Mouse (Mus musculus): ENCODE data around the gene Tmem184b. TPM values are rescaled to one million over a fixed set of nuclear protein-coding genes. Genes with fewer than 3 reads are reported as not detected.

Tmem184b gene
- total RNA-seq (2021): 10 to 100 TPM; 46.6 to 75.2 TPM
- long read RNA-seq, experiment 1, transcript Tmem184b-201 (9 exons, 3,627 nt): major isoform, 5 of 28 reads
- long read RNA-seq, experiment 1, partial matches to known transcripts: 8 of 28 reads
- long read RNA-seq, experiment 1, other reads (novel, unspliced or antisense): 15 of 28 reads
- long read RNA-seq, experiment 2, transcript Tmem184b-201 (9 exons, 3,627 nt): major isoform, 20 of 32 reads
- long read RNA-seq, experiment 2, partial matches to known transcripts: 4 of 32 reads
- long read RNA-seq, experiment 2, other reads (novel, unspliced or antisense): 8 of 32 reads

DNA sequence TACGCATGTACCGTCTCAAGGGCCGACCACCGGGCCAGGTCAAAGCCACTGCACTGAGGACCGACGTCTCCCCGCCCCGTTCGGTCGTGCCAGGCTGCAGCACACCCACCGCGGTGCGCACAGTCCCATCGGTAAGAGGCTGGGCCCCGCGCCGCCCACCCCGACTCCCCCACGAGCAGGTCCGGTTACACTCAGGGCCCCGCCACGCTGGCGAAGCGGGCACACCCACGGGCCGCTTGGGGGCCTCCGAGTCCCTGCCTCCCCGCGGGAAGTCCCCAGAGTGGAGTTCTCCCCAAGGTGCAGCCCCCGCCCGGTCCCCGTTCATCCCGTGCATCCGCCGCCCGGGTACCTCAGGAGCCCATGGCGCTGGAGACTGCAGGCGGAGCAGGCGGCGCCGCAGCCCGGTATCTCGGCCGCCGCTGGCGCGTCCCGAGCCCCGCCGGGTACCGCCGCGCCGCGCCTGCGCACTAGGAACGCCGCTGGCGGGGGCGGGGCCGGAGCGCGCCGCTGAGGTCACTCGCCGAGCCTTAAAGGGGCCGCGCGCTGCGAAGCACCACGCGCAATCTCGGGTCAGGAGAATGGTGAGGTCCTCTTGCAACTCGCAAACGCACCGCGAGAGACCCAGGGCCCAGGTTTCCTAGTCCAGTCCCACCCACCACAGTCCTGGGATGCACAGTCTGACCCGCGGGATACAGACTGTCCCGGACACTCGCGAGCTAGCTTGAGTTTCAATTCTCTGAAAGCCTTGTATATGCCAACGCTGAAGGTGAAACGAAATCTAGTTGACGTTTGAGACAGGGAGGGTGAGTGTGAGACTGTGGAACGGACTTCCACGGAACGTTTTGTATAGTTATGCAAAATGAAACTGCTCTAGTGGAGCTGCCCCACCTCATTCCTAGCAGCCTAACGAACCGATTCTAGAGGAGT is at the start of gene Tmem184b:
Gene Tmem184b, minus strand, starts transcription at position 734 of the 927 bp plus-strand sequence.
- peak; percentile 90 to 94 for DNase-seq

DNA sequence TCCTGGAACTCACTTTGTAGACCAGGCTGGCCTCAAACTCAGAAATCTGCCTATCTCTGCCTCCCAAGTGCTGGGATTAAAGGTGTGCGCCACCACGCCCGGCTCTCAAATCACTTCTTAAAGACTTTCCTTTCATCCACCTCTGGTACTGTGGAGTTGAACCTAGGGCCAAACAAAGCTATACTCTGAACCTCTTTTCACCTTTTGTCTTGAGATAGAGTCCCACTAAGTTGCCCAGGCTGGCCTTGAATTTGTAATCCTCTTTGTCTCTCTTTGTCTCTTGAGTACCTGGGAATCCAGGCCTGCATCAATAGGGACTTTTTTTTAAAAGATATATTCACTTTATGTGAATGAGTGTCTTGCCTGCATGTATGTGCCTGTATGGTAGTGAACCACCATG is 44.7 kb upstream of the Tmem184b start:
- no peak for DNase-seq

DNA sequence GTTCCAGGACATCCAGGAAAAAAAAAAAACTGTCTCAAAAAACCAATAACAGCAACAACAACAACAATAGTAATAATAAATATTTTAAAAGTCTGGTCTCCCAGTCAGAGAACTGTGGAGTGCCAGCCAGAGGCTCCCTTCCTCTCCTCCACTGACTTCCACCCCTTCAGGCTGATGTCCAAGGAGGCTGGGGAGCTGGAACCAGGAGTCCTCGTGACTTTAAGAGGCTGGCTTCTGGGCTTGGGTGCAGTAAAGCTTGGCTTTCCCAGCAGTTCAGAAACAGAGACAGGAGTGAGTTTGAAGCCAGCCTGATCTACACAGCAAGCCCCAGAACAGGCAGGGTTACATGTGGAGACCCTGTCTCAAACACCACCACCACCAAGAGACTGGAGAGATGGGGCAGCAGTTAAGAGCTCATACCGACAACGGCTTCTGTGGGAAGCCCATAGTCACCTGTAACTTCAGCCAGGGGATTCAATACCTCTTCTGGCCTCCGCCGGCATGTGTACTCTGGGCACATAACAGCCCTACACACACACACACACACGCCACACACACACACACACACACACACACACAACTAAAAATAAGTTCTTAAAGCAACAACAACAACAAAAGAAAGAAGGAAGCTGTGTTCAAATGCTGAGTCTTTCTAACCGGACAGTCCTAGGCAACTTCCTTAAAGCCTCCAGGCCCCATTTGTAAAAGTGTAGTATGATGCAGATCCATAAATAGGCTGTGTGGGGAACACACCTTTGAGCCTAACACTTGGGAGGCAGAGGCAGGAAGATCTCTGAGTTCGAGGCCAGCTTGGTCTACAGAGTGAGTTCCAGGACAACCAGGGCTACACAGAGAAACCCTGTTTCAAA is 42.7 kb upstream of the Tmem184b start:
- no peak for DNase-seq

DNA sequence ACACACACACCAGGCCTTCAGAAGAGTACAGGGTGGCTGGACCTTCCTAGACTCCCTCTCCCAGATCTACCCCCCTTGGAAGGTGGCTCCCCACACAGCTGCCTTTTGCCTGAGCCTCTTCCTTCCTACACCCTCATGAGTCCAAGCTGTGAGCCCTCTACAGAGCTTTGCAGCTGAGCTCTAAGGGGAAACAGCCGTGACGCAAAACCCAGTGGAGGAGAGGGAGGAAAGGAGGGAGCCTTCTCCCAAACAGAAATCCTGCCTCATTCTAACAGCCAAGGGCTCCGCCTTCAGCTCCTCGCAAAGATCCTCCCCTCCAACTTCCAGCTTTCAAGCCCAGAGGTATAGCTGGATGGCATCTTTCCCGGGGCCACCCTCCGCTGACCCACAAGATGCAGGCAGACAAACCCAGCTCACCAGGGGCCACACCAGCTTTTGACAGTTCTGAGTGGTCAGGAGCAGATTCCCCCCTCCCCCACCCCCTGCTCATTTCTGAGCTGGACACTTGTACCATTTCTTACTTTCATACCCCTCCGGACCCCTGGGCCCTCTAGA is 40.6 kb upstream of the Tmem184b start:
- no peak for DNase-seq

DNA sequence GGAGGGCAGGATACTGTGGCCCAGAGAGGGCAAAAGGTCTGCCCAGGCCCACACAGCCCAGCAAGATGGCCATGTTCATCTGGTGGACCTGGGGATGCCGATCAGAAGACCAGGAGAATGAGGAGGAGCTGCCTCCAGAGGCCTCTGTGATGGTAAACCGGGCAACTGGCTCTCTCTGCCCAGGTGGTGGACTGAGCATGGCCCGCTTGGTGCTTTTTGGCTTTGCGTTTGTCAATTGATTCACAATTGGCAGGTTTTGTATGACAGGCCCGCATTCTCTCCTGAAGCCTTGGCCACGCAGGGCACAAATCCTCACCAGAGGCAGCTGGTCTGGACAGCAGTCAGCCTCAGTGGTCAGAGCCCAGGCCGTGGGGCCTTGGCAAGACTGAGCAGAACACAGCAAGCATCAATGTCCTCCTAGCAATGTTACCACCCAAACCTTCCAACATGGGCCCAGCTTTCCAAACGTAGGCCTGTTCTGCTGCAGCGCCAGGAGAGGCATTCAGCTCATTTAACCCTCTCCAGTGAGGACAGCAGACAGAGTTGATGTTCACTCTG is 39.7 kb upstream of the Tmem184b start:
- no peak for DNase-seq

DNA sequence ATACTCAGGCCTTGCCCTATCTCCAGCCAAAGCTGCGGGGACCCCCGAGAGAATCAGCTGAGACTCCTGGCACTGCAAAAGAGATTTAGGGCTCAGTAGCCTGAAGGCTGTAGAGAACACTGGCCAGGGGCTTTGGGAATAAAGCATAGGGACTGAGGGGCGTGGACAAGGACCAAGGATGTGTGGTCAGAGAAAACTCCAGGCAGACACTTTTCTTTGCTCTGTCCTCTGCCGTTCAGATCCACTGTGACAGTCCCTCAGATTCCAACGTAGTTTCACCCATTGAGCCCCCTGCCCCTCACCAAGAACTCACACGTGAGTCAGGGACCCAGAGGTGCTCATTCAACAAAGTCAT is 38.9 kb upstream of the Tmem184b start:
- no peak for DNase-seq

DNA sequence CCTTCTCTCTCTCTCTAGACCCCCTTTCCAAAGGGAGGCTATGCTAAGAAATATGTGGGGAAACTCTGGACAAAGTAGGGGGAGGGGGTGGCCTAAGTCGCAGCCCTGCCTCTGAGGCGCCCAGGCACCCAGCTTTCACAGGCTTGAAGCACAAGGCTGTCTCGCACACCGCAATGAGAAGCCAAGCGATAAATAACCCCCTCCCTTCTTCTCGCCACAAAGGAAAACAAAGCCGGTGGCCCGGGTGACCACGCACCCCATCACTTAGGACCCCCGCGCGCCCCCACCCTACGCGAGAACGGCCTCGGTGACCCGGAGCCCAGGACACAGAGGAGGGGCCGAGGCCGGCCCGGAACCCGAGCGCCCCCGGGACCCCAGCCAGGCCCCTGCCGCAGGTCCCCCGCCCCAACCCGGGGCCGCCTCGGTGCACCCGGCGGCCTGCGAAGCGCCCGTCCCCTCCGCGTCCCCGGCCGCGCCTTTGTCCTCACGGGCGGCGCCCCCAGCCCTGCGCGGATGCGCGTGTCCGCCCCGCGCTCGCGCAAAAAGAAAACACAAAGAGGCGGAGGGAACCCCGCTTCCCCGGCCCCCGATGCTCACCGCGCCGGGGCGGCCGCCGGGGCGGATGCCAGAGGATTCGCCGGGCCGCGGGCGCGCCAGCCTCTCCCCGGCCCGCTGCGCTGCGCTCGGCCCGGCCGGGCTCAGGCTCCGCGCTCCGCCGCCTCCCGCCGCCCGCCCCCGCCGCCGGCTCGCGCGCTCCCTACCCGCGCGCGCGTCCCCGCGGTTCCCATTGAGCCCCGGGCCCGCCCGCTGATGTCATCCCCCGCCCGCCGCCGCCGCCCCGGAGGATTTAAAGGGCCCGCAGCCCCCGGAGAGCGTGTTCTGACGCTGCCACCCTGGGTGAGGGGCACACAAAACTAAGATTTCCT is 38.2 kb upstream of the Tmem184b start:
- peak; percentile 89 to 95 for DNase-seq

DNA sequence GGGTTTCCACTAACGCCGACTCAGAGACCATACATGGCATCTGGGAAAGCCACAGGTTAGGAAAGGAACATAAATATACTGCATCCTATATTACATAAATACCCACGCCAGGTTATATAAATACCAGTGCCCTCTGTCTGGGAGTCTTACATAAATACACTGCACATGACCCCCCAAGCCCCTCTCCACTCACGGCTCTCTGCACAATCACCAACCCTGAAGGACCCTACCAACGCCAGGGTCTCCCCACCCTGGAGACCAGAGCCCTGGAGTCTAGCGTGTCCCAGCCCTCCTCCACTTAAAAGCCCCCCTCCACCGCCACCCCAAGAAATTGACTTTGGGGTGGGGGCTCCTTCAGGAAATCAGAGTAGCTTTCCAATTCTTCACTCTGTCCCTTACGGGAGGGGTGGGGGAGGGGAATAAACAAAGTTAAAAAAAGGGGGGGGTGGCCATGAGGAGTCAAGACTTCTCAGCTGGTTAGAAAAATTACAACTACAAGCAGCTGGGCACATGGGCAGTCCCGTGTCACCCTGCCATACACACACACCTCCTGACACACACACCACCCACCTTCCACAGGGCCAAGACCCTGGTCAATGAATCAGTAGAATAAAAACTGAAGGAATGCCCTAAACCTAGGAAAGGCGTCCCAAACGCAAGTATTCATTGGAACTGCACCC is 37.4 kb upstream of the Tmem184b start:
- DNase-seq: peak; percentile 36 to 43

DNA sequence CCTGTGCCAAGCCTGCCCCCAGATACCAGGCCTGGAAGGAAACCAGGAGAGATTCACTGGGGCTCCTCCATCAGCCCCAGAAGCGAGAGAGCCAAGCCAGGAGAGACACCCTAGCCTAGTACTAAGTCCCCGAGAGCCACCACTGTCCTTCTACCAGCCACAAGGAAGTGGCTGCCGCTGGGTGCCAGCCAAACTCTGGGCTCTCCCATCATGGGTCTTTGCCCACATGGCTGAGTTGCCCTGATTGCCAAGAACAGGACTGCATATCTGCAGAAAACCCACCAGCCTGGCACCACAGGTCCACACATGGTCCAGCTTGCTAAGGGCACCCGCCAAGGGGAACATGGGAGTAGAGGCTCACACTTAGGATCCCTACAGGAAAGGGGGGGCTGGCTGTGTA is 36.9 kb upstream of the Tmem184b start:
- DNase-seq: peak; percentile 85 to 86

DNA sequence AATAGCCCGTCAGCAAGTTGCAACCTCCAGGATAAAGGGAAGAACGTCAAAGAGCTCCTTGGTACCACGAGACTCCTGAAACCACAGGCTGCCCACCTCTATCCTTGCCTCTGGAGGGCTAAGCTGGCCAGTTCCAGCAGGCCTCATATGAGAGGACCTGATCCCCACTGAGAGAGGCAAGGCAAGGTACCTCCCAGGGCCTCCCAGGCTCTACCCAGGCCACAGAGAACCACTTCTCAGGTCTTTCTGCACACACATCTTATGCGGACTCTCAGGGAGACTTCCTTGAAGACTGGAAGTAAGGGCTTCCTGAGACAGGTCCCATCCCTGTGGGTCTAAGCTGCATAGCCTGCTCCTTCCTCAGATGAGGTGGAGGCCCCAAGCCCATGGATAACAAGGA is 36.0 kb upstream of the Tmem184b start:
- DNase-seq: no peak

DNA sequence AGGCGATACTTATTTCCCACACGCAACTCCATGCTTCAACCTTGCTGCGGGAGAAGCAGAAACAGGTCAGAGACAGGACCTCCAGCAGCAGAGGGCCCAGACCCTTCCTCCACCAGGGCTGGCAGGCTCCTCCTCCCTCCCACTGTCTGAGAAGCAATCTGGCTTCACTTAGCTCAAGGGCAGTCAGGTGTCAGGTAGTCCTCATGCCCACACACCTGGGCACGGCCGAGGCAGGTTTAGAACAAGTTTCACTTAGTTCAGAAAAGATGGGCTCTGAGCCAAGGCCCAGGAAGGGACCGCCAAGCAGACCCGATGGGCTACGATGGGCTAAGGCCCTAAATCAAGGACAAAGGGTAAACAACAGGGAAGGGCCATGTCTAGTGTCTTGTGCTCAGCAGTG is 35.4 kb upstream of the Tmem184b start:
- no peak for DNase-seq

DNA sequence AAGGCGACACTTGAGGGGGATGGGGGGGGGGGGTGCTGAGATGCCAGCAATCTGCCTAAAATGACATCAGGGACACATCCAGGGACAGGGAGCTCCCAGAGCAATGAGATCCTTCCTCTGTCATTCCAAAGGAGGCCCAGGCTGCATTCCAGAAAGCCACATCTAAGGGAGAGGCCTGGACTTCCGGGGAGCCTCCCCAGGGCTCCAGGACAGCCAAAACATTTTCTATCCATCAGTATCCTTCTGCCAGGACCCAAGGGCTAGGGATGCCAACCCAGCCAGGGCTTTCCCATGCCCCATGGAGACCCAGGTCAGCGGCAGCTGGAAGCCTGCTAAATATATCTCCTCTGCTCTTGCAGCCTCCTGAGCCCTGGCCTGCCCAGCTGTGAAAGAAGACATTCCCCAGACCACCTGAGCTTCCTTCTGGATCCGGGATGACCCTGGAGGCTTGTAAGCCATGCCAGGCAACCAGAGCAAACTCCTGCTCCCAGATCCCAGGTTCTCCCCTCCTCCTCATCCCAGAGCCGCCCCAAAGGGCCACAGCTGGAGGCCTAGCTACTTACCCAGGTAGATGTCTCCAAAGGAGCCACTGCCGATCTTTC is 34.9 kb upstream of the Tmem184b start:
- peak; percentile 64 to 70 for DNase-seq

DNA sequence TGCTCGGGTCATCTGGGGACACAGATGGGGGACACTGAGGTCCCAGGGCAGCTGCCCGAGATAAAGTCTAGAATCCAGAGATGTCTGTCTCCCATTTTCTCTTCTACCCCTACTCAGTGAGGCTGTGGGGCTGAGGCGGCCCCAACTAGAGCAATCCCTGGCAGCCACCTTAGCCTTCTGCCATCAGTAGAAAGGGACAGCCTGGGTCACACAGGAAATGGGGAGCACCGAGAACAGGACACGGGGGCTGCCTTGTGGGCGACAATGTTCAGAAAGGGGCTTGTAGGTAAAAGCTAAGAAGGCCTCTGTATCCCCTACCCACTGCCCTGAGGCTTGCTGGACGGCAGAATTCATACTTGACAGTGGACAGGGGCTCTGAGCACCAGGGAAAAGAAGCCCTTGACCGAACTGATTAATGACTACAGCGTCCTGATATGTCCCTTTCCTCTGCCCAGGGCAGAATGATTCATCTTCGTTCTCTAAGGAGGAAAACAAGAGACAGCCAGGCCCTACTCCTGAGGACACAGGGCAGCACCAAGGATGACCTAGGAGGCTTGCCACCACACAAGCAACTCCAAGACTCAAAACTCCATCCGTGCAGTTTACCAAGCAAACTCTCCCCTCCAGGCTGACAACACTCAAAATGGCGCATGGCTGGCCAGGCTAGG is 34.3 kb upstream of the Tmem184b start:
- DNase-seq: peak; percentile 51 to 57

DNA sequence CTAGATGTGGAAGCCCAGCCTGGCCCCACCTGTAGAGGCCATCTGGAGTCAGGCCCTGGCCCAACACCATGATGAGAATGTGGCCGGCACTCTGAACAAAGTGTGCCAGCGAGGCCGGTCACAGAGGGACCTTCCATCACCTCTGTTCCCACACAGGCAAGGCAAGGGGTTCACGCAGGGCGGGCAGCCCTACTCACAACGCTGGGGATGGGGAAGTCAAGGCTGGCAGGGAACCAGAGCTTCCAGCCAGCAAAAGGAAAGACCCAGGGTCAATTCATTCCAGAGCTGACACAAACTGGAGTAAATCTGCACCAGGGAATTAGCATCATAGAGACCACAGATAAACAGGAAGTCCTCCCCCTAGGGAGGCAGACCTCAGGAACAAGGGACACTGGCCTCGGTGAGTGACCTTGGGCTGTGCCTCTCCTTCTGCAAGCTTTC is 33.1 kb upstream of the Tmem184b start:
- DNase-seq: peak; percentile 50 to 63

DNA sequence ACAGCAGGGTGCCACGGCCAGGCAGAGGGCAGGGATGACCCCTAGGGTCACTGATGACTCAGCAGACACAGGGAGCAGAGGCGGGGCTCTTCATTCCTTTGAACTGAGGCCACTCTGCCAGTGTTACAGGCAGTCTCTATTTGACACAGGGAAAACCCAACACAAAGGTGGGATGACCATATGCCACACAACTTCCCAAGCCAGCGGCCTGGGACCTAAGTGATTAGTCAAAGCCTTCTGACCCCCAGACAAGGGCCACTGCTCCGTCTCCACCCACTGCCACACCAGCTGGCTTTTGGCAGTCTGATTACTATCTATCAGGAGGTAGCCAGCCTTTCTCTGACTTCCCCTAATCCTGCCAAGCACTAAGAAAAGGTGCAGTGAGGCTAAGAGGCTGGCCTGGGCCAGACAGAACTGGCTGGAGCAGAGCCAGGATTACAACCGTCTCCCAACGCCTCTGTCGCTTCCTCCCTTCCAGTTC is 31.9 kb upstream of the Tmem184b start:
- DNase-seq: peak; percentile 82 to 87

DNA sequence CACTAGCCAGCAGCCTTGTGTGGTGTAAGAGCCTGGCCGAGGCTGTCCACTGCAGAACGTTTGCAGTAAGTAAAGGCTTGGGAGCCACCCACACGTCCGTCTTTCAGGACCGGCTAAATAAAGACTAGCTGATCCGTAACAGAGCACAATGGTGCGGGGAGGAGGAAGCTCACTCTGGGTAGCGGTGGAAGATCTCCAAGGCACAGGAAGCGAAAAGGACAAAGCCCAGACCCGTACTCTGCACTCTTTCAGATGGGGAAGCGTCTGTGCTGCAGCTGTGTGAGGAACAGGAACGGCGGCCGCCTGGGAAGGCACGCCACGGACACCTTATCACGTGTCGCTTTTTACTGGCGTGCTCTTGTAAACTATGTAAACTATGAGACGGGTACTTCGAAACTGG is 29.5 kb upstream of the Tmem184b start:
- DNase-seq: no peak

DNA sequence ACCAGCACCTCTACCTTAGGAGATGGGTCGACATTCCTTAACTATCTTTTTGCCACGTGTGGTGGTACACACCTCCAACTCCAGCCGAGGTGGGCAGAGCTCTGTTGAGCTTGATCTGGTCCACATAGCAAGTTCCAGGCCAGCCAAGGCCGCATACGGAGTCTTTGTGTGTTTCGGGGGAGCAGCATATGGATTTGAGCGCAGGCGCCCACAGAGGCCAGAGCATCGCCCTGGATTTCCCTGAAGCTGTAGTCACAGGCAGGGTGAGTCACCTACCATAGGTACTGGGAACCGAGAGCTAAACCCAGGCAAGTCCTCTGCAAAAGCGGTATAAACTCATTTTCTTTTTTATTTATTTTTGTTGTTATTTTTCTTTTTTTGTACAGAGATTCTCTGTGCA is 29.0 kb upstream of the Tmem184b start:
- DNase-seq: no peak

DNA sequence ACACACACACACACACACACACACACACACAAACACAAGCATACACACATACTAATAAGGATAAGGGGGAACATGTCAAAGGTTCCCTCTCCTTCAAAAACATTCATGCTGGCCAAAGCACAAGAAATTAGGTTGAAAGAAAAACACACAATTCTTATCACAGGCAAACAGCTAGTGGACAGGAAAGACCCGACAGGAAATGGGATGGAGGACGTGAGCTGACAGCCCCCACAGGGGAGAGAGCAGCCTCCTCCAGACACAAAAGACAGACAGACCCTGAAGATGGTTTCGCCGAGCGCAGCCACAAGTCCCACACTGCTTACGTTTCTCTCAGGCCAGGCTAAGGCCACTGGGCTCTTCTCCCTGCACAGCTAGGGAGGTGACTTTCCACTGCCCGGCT is 28.6 kb upstream of the Tmem184b start:
- no peak for DNase-seq
